Mouse (Mus musculus) CH12F3 (cell line): Measurements from ENCODE around the gene Nfkbid.

ENCODE experiments used
- in situ Hi-C: fragments of 300-500 bp; cut with MboI; formaldehyde crosslinking; loops from 2 replicates; pipeline ENCODE4 v1.14.3; 2020; ENCODE audit warnings: low sequenced_read_pairs

Nfkbid gene

GRCm38 (mm10) chr7:30423071-30423641 lies 1.6 kb downstream of the Nfkbid start:
- in situ Hi-C loops, result loop anchor here (10.0 kb wide), 1 partner anchor 48 kb away; no protein-coding TSS in a partner anchor

GRCm38 (mm10) chr7:30429327-30429726 lies 7.8 kb downstream of the Nfkbid start:
- in situ Hi-C loops, result loop anchor here (5.0 to 10.0 kb wide), 2 partner anchors 37 to 55 kb away; no protein-coding TSS in a partner anchor

DNA sequence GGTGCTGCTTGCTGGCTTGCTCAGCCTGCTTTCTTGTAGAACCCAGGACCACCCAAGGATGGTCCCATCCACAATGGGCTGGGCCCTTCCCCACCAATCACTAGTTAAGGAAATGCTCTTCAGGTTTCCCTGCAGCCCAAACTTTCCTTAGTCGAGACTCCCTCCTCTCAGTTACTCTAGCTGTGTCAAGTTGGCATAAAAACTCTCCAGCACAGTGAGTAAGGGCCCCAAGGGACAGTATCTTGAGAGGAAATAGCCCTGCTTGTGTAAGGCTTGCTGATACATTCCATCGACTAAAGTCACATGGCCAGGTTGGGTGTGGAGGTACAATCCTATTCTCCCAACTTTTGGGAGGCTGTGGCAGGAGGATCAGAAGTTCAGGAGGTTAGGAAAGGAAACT lies 8.7 kb downstream of the Nfkbid start:
- in situ Hi-C loops, result no loop called here

DNA sequence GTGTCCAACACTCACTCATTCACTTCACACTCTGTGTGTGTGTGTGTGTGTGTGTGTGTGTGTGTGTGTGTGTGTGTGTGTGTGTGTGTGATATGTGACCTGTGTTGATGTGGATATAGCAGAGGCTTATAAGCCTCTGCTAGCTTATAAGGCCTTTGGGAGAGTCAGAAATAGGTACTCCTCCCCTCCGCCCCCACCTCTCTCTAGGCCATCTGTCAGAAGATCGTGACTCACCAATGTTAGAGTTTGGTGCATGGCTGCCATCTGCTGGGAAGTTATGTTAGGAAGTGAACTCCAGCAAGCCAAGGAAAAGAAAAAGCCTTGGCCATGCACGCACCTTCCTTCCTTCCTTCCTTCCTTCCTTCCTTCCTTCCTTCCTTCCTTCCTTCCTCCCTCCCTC lies 10.3 kb downstream of the Nfkbid start:
- in situ Hi-C loops, result no loop called here

DNA sequence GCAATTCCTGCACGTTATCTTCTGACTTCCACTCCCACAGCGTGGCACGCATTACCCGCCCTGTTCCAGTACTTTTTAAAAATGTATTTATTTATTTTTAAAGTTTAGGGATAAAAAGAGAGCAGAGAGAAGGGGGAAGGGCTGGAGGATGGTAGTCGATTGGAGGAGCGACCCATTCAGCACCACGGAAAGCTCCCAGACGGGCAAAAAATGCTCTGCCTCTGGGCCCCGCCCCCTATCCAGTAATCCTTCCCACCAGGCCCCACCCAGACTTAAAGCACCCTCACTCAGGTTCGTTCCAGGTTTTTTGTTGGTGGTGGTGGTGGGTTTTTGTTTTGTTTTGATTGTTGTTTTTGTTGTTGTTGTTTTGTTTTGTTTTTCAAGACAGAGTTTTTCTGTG lies 12.7 kb downstream of the Nfkbid start:
- in situ Hi-C loops, result no loop called here

- in situ Hi-C loops, result no loop called here
Observed at GRCm38 (mm10) chr7:30434701-30435100, 13.2 kb downstream of the Nfkbid start.

DNA sequence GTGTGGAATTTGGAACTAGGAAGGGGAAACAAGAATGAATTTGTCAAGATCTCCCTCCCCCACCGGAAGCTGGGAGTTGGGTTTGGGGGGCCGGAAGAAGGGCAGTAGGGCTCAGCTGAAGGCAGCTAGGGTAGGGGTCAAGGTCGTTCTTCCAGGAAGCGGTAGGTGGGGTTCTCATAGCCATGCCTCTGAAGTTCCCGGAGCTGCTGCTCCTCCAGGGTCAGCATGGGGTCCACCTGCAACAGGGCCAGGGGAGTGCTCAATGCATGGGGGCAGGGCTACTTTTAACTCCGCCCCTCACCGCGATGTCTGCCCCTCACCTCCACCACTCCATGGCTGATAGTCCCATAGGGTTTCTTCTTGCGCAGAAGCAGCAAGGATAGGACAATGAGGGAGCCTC lies 13.6 kb downstream of the Nfkbid start:
- in situ Hi-C loops, result no loop called here

DNA sequence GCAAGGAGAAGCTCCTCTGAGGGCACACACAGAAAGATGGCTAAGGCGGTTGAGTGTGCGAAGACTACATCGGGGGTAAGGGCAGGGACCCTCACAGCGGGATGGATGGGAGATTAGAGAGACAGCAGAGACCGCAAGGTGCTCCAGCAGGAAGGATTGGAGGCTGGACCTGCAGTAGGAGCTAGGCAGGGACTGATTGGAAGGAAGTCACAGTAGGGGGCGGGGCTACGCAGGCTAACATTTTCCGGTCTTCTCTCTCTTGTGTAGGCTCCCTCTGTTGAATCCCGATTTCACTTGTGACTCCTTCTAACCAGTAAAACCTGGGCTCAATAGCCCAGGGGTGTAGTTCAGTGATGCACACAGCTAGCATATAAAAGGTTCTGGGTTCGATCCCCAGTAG lies 15.3 kb downstream of the Nfkbid start:
- in situ Hi-C loops, result no loop called here

DNA sequence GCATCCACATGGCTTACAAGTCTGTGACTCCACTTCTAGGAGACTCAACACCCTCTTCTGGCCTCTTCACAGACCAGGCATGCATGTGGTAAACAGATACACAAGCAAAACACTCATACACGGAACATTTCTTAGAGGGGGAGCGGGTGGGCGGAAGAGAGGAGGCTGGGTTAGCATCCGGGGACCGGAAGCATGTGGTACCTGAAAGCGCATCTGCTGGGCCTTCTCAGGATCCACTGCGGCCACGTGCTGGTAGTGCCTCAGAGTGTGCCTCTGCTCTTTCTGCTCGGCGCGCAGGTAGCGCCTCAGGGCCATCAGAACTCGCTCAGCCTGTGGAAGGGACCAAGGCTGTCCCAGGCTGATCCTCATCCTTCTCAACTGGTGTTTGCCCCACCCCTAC lies 18.2 kb downstream of the Nfkbid start:
- in situ Hi-C loops, result loop anchor here (5.0 kb wide), 1 partner anchor 53 kb away; the partner anchor contains the start of gene Prodh2

GRCm38 (mm10) chr7:30440697-30441096 lies 19.2 kb downstream of the Nfkbid start:
- in situ Hi-C loops, result loop anchor here (5.0 kb wide), 1 partner anchor 52 kb away; the partner anchor contains the start of gene Prodh2

- in situ Hi-C loops, result loop anchor here (5.0 kb wide), 1 partner anchor 49 kb away; the partner anchor contains the start of gene Prodh2
Observed at GRCm38 (mm10) chr7:30443696-30444095, 22.2 kb downstream of the Nfkbid start.

GRCm38 (mm10) chr7:30444154-30444970 lies 22.8 kb downstream of the Nfkbid start:
- in situ Hi-C loops, result loop anchor here (5.0 kb wide), 1 partner anchor 48 kb away; the partner anchor contains the start of gene Prodh2

GRCm38 (mm10) chr7:30444971-30445751 lies 23.6 kb downstream of the Nfkbid start, which contains the start of gene Aplp1:
Gene Aplp1, minus strand, starts transcription at chr7:30445535.
- in situ Hi-C loops, result loop anchor here (5.0 kb wide), 1 partner anchor 47 kb away; the partner anchor contains the start of gene Prodh2

DNA sequence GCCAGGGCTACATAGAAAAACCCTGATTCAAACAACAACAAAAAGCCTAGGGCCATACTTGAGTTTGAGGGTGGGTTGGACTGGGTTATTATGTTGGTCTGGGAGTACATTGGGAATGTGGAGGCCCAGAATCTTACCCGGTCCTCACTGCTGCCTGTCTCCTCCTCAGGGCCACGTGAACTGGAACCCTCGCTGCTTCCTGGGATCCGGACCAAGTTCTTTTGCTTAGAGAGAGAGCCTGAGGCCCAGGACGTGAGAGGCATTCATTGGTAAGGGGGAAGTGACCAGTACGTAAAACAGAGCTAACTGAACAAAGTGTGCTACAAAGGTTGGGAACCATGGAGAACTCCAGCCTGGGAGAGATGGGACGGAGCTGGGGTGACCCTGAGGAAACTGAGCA lies 28.7 kb downstream of the Nfkbid start:
- in situ Hi-C loops, result no loop called here

- in situ Hi-C loops, result no loop called here
Observed at GRCm38 (mm10) chr7:30453327-30453726, 31.8 kb downstream of the Nfkbid start.

DNA sequence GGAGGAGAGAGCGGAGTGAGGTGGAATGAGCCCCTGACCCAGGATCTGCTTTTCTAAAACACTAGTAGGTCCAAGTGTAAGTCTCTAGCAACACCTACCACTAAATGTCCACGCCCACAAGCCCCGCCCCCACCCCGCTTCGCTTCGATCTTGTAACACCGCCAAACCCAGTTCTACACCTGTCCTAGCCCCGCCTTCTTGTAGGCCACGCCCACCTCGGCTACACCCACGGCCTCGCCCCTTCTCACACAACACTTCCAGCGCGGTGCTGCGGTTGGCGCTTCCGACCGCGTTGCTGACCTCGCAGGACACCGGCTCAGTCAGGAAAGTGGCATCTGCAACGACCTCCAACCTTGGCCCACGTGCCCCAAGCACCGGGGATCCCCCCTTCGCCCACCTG lies 32.2 kb downstream of the Nfkbid start:
- in situ Hi-C loops, result no loop called here

- in situ Hi-C loops, result no loop called here
Observed at GRCm38 (mm10) chr7:30454259-30454658, 32.7 kb downstream of the Nfkbid start.

- in situ Hi-C loops, result no loop called here
Observed at GRCm38 (mm10) chr7:30456487-30456886, 35.0 kb downstream of the Nfkbid start.

DNA sequence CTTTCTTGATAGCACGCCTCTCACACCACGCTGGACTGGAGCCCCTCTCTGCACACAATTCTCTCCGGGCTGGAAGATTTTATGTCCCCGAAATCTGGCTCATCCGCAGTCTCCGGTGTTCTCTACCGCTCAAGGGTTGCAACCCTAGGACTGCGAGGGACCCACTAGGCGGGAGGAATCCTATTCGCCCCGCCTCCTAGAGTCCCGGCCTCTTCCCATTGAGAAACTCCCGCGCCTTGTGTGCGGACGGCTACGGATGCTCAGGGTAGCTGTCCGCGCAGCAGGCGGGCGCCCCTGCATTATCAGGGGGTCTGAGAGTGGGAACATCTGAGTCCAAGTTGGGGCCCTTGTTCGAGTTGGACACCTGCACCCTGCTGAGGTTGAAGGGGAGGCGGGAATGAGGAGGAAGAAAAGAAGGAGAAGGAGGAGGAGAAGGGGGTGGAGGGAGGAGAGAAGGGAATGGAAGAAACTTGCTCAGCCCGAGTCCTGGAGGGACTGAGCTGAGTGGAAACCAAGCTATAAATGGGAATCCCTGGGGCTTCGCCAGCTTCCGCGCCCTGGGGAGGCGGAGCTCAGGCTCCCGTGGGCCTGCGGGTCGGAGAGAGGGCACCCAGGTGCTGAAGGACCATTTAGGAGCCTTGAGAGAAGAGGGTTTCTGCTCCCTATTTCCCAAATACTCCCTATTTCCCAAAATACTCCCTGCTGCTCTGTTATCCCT lies 35.5 kb downstream of the Nfkbid start:
- in situ Hi-C loops, result no loop called here

GRCm38 (mm10) chr7:30457629-30458330 lies 36.2 kb downstream of the Nfkbid start, which contains the start of the genes Kirrel2 and Nphs1:
Gene Kirrel2, minus strand, starts transcription at chr7:30457690.
Gene Nphs1, plus strand, starts transcription at chr7:30458315.
- in situ Hi-C loops, result no loop called here
